Mouse (Mus musculus): ENCODE results near the gene Igfbp6.

- no peak for TF ChIP-seq GATA1 (IDR thresholded peaks at IDR 0.05; ENCODE audit: borderline replicate concordance, low read length)
- no peak for TF ChIP-seq FLI1 (IDR thresholded peaks at IDR 0.05; ENCODE audit: low read length)
Observed at GRCm38 (mm10) chr15:102105764-102106730, 38.1 kb upstream of the Igfbp6 start.

Measured in megakaryocyte, embryonic 14.5 days (primary cell).